Mouse (Mus musculus) forebrain, embryonic 12.5 days (tissue): ENCODE measurements around the gene Stx6. TPM values are rescaled to one million over a fixed set of nuclear protein-coding genes. Genes with fewer than 3 reads are reported as not detected.

Experiments used
- ATAC-seq: fragments of 200-750 bp; cut with Nextera tagmentation; 2 replicates; pipeline ENCODE4 v1.8.0; 2017; ENCODE audit warnings: moderate TSS enrichment; ENCODE audit not compliant: low FRiP score
- H3K27ac ChIP-seq: fragments of 300-500 bp; sonication (generic); 2 replicates; pipeline ENCODE4 v1.5.1; 2016; ENCODE audit warnings: mild to moderate bottlenecking
- H3K27me3 ChIP-seq: fragments of 300-500 bp; sonication (generic); 2 replicates; pipeline ENCODE4 v1.6.1; 2016; ENCODE audit warnings: mild to moderate bottlenecking
- H3K36me3 ChIP-seq: fragments of 300-500 bp; sonication (generic); replicated peaks from 2 replicates; pipeline ENCODE4 v1.6.1; 2016; ENCODE audit warnings: mild to moderate bottlenecking
- H3K4me1 ChIP-seq: fragments of 300-500 bp; sonication (generic); 2 replicates; pipeline ENCODE4 v1.6.1; 2016
- H3K4me2 ChIP-seq: fragments of 300-500 bp; sonication (generic); 2 replicates; pipeline ENCODE4 v1.6.1; 2016; ENCODE audit warnings: mild to moderate bottlenecking, moderate library complexity
- H3K4me3 ChIP-seq: fragments of 300-500 bp; sonication (generic); replicated peaks from 2 replicates; pipeline ENCODE4 v1.5.1; 2016; ENCODE audit warnings: mild to moderate bottlenecking
- H3K9ac ChIP-seq: fragments of 300-500 bp; sonication (generic); 2 replicates; pipeline ENCODE4 v1.6.1; 2016; ENCODE audit warnings: mild to moderate bottlenecking
- H3K9me3 ChIP-seq: fragments of 300-500 bp; sonication (generic); 2 replicates; pipeline ENCODE4 v1.6.1; 2016
- WGBS: fragments of 180-500 bp; shearing (Covaris S2); methylation state at CpG from one replicate; pipeline ENCODE4 v1.1.7; 2016; 5-methylcytosine and 5-hydroxymethylcytosine counted together
- polyA plus RNA-seq: library from polyadenylated mRNA; unstranded; fragments of >200 nt; fragmentation: Nextera tagmentation; extraction: Ambion mirVana; gene quantifications from 2 replicates; pipeline ENCODE4 v1.2.1, GENCODE M21; 2016

Gene Stx6
- polyA plus RNA-seq, 1 experiment from 2014 or later: 124 TPM

DNA sequence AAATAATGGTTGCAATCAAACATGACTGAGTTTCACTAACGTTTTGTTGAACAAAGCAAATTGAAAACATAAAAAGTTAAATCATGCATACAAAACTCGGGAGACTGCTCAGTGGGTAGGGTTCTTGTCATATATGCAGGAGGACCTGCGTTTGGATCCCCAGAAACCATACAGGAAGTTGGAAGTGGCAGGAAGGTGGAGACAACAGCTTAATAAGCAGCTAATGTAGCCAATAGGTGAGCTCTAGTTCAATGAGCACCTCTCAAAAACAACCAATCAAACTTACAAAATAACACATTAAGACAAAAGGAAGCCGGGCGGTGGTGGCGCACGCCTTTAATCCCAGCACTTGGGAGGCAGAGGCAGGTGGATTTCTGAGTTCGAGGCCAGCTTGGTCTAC, 95.8 kb downstream of the Stx6 start:
- H3K9me3 ChIP-seq: no peaks in the 10 kb centered on the region
- H3K4me1 ChIP-seq: 0 out of 2 replicates have a peak, but pooled peaks cover 3% of the 10 kb centered on the region
- no peak overlapping the region for H3K4me2 ChIP-seq
- no peak overlapping the region for H3K4me3 ChIP-seq
- WGBS: 88% methylated on average over 8 of the region's 8 CpGs
- no peak for ATAC-seq
- no peaks in the 10 kb centered on the region for H3K27me3 ChIP-seq
- no peak overlapping the region for H3K27ac ChIP-seq
- H3K9ac ChIP-seq: no peak overlapping the region
- H3K36me3 ChIP-seq: no peaks in the 10 kb centered on the region

Other genes starting within 250 kb of the Stx6 start
- 15.2 and 19.2 TPM in 2 replicates for gene Ier5, start 59.1 kb upstream of the Stx6 start, polyA plus RNA-seq
- 0.85 and 1.3 TPM in 2 replicates for gene Mr1, start 11.9 kb upstream of the Stx6 start, polyA plus RNA-seq
- 2.9 and 4.5 TPM in 2 replicates for gene BC034090, start 85.7 kb downstream of the Stx6 start, polyA plus RNA-seq